Mouse (Mus musculus) small intestine, adult 2 months (tissue): ENCODE data around the gene Calml3. TPM values are rescaled to one million over a fixed set of nuclear protein-coding genes. Genes with fewer than 3 reads are reported as not detected.

Experiments used
- H3K27ac ChIP-seq: fragments of 200-500 bp; 2 replicates; pipeline ENCODE4 v1.5.1; 2012; ENCODE audit warnings: low read depth, low read length, control low read depth, inconsistent platforms; ENCODE audit not compliant: insufficient read depth
- H3K27me3 ChIP-seq: fragments of 200-500 bp; 2 replicates; pipeline ENCODE4 v1.6.1; 2012; ENCODE audit warnings: mild to moderate bottlenecking, moderate library complexity, low read length, inconsistent platforms; ENCODE audit not compliant: control insufficient read depth, insufficient read depth
- H3K36me3 ChIP-seq: fragments of 200-500 bp; 2 replicates; pipeline ENCODE4 v1.6.1; 2012; ENCODE audit warnings: mild to moderate bottlenecking, low read length, control low read depth, inconsistent platforms; ENCODE audit not compliant: control insufficient read depth, insufficient read depth
- H3K4me1 ChIP-seq: fragments of 200-500 bp; 2 replicates; pipeline ENCODE4 v1.6.1; 2012; ENCODE audit warnings: low read length, inconsistent platforms, mixed read lengths; ENCODE audit not compliant: control insufficient read depth, insufficient read depth, insufficient read length
- H3K4me3 ChIP-seq: fragments of 200-500 bp; 2 replicates; pipeline ENCODE4 v1.5.1; 2012; ENCODE audit warnings: low read depth, mild to moderate bottlenecking, control low read depth, inconsistent platforms, low read length, moderate library complexity
- CTCF ChIP-seq: fragments of 200-500 bp; IDR thresholded peaks from 2 replicates; pipeline ENCODE4 v1.5.1; 2012; ENCODE audit warnings: low read depth, mild to moderate bottlenecking, control low read depth, inconsistent platforms, low read length, moderate library complexity, mixed read lengths; ENCODE audit not compliant: insufficient replicate concordance, insufficient read length; ENCODE audit errors: extremely low read depth
- POLR2A ChIP-seq: fragments of 200-500 bp; IDR thresholded peaks from 2 replicates; pipeline ENCODE4 v1.6.1; 2012; ENCODE audit warnings: low read depth, mild to moderate bottlenecking, control low read depth, inconsistent platforms, low read length, moderate library complexity
- WGBS: fragments of 180-500 bp; shearing (Covaris S2); methylation state at CpG from one replicate; pipeline ENCODE4 v1.1.7; 2018; 5-methylcytosine and 5-hydroxymethylcytosine counted together
- polyA plus RNA-seq: library from polyadenylated mRNA; depleted of rRNA; stranded (reverse); fragments of >200 nt; gene quantifications from 2 replicates; pipeline ENCODE4 v1.2.3, GENCODE M21; 2012

Calml3 gene
- polyA plus RNA-seq, 1 experiment = not detected

DNA sequence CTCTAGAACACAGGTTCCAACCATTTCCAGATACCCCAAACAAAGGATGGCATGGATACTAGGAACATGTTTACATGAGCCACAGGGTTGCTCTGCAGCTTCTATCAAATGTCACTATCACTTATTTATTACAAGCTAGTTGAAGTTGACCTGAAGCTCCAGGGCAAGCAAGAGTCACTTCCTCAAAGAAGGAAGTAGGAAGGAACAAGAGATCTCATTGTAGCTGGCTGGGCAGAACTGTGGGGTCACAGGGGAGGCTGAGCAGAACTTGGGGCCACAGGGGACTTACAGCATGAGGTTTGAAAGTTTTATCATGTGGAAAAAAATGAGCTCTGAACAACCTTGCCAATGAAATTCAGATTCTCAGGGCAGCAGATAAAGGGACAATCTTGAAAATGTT lies 21.6 kb upstream of the Calml3 start:
- no peaks in the 10 kb centered on the region for H3K36me3 ChIP-seq
- no peak for TF ChIP-seq CTCF
- TF ChIP-seq POLR2A = no peak

DNA sequence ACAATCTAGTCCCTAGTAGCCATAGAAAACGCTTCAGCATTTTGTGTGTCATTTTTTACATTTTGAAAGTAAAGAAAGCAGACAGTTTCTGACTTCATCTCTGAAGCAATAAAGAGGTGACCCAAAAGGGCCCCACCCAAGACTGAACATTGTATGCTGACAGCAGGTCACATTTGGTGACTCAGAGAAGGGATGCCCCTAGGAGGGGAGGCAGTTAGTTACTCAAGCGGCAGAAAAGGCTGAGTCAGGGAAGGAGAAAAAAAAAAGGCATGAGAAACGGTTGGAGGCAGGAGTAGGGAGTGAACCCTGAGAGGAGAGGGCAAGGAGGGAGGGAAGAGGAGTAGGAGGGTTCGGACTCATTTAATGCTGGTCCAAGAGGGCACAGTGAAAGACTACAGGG lies 18.0 kb upstream of the Calml3 start:
- Histone ChIP-seq H3K4me3 (no peak overlapping the region), H3K27ac (no peak overlapping the region), H3K4me1 (peaks cover 3% of the 10 kb centered on the region; the same call in 1 of the 2 replicates), H3K36me3 (no peaks in the 10 kb centered on the region), H3K27me3 (no peaks in the 10 kb centered on the region)
- no peak for TF ChIP-seq CTCF
- TF ChIP-seq POLR2A = no peak
- 57% methylated on average over 4 of the region's 4 CpGs for WGBS

More for the DNA sequence above, 21.6 kb upstream of the Calml3 start:
- Histone ChIP-seq H3K4me1 (no peaks in the 10 kb centered on the region), H3K27ac (no peak overlapping the region), H3K4me3 (no peak overlapping the region), H3K27me3 (no peaks in the 10 kb centered on the region)

DNA sequence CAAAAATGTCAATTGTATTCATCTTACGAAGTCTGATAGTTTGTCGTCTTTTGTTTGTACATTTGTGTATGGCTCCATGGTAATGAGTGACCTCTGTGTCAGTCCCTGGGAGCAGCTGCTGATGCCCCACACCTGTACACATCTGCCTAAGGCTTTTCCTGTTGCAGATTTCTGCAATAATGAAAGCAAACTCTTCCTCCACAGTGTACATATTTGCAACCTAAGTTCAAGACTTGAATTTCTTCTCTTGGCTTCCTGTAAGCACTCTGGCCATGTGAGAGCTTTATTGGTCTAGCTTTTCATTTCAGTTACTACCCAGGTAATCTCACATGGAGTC lies 14.6 kb upstream of the Calml3 start:
- peaks cover 3% of the 10 kb centered on the region; the same call in 1 of the 2 replicates for H3K4me1 ChIP-seq
- H3K36me3 ChIP-seq = no peaks in the 10 kb centered on the region
- H3K27me3 ChIP-seq = no peaks in the 10 kb centered on the region
- TF ChIP-seq CTCF = no peak
- TF ChIP-seq POLR2A = no peak
- no peak overlapping the region for H3K27ac ChIP-seq
- 74% methylated on average over 2 of the region's 2 CpGs for WGBS
- no peak overlapping the region for H3K4me3 ChIP-seq

DNA sequence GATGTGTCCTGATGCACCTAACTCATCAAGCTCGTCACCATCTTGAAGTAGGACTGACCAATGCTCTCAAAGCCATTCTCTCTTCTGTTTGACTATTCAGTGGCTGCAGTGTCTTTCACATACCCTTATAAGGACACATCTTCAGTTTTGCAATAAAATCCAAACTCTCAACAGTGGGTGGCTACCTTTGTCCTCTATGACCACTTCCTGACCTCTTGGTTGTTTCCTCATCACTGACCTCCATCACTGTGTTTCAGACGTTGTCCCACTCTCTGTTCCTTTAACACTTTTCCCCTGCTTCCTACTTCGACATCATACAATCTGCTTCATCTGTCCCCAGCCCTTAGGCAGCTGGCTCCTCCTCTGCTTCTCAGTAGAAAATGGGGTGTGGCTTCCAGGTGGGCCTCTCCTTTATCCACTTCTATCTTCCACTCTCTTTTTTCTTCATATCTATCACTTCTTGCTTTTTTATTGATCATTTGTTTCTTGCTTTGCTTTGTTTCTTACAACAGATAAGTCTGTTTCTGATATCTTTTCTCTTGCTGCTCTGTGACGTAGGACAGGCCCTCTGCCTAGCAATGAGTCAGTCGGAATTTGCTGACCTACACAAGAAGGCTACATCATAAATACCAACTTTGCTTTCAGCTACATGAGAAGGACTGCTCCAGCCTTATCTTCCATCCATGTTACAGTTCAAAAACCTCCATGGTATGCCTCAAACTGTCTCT lies 14.1 kb upstream of the Calml3 start:
- H3K4me3 ChIP-seq = no peak overlapping the region
- no peaks in the 10 kb centered on the region for H3K27me3 ChIP-seq
- 46% methylated on average over 5 of the region's 5 CpGs for WGBS
- TF ChIP-seq POLR2A = no peak
- no peak for TF ChIP-seq CTCF
- peaks cover 3% of the 10 kb centered on the region; the same call in 1 of the 2 replicates for H3K4me1 ChIP-seq
- no peaks in the 10 kb centered on the region for H3K36me3 ChIP-seq
- no peak overlapping the region for H3K27ac ChIP-seq

DNA sequence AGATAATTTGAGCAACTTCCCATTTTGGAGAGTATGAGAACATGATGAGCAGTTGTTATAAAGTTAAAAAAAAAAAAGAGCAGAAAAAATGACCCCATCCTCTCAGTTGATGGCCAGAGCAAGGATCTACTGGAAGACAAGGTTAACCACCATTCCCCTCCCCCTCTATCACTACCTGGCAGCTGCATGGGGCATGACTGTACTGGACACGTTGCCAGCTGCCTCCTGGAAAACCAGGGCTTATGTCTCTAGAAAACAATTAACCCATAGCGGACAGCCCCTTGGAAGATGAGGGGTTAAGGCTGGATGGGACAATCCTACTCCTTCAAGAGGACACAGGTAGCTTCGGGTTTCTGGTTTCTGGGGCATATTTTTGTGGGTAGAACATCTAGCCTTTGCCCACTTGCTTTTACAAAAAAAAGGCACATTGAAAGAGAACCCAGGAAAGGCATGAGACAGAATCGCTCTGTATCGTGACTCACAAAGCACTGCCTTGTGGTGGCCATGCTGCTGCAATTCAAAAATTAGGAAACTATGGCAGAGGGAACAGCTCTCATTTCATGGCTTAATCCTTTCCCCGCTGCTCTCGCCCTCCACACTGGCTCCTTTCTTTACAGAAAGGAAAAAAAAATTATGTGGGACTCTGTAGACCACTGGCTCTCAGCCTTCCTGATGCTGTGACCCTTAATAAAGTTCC lies 3.2 kb upstream of the Calml3 start:
- Histone ChIP-seq H3K36me3 (no peaks in the 10 kb centered on the region), H3K27ac (no peak overlapping the region), H3K27me3 (no peaks in the 10 kb centered on the region), H3K4me3 (no peak overlapping the region), H3K4me1 (peaks cover 6% of the 10 kb centered on the region; the same call in 1 of the 2 replicates)
- 83% methylated on average over 7 of the region's 7 CpGs for WGBS
- TF ChIP-seq CTCF (no peak), POLR2A (no peak)

DNA sequence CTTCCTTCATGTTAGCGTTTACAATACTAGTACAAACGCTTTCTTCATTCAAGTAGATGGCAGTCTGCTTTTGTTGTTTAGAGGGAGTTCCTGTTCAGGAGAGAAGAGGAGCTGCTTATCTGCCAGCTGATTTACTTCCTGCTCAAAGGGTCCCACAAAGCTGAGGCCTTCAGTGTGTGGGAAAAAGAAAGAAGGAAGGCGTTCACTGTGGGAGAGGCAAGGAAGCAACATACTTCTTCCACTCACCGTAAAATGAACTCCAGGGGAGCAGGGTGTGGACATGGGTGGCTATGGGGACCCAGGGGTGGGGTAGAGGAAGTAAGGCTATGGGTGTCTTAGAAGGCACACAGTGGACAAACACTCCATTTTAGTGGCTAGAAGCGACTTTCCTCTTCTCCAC lies 1.5 kb upstream of the Calml3 start:
- TF ChIP-seq POLR2A (no peak), CTCF (no peak)
- 22% methylated on average over 5 of the region's 5 CpGs for WGBS
- Histone ChIP-seq H3K27ac (peak overlapping the region; percentile 17; the same call in 1 of the 2 replicates), H3K4me1 (peaks cover 6% of the 10 kb centered on the region; the same call in 1 of the 2 replicates), H3K36me3 (no peaks in the 10 kb centered on the region), H3K4me3 (no peak overlapping the region), H3K27me3 (no peaks in the 10 kb centered on the region)

DNA sequence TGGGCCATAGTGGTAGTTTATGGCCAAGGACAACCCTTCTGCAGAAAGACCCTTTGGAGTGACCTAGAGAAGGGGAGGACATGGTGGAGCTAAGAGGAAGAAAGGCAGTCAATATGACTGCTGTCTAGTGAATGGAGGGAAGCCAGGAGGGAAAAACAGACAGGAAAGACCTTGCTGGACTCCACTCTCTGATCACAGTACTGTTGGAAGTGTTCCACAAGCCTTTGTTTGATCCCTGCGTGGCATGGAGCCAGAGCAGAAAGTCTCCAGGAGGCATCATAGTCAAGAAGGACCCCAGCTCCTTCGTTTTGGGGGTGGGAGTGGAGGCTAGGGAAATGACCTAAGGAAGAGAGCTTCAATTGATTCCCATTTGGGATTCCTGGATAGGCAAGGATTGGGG lies 1.0 kb upstream of the Calml3 start:
- no peaks in the 10 kb centered on the region for H3K27me3 ChIP-seq
- H3K4me1 ChIP-seq = peaks cover 6% of the 10 kb centered on the region; the same call in 1 of the 2 replicates
- no peak overlapping the region for H3K27ac ChIP-seq
- TF ChIP-seq CTCF (no peak), POLR2A (no peak)
- no peak overlapping the region for H3K4me3 ChIP-seq
- 15% methylated on average over 2 of the region's 2 CpGs for WGBS
- no peaks in the 10 kb centered on the region for H3K36me3 ChIP-seq
